Mouse (Mus musculus) myocyte (in vitro differentiated cells): Measurements from ENCODE around the gene Bmp3. TPM values are rescaled to one million over a fixed set of nuclear protein-coding genes. Genes with fewer than 3 reads are reported as not detected.

Experiments
- H3K27me3 ChIP-seq: one replicate; pipeline ENCODE4 v1.6.1; 2011; ENCODE audit not compliant: control insufficient read depth, insufficient read depth, insufficient read length
- H3K36me3 ChIP-seq: one replicate; pipeline ENCODE4 v1.6.1; 2011; ENCODE audit not compliant: control insufficient read depth, insufficient read depth
- H3K4me2 ChIP-seq: one replicate; pipeline ENCODE4 v1.6.1; 2011; ENCODE audit warnings: low read depth, control low read depth
- H3K4me3 ChIP-seq: one replicate; pipeline ENCODE4 v1.5.1; 2011; ENCODE audit warnings: mild to moderate bottlenecking, control low read depth, moderate library complexity
- H3K79me2 ChIP-seq: one replicate; pipeline ENCODE4 v1.6.1; 2011; ENCODE audit not compliant: control insufficient read depth, insufficient read depth
- H3ac ChIP-seq: one replicate; pipeline ENCODE4 v1.6.1; 2011; ENCODE audit not compliant: control insufficient read depth, insufficient read length
- CEBPB ChIP-seq: IDR thresholded peaks from 2 replicates; pipeline ENCODE4 v1.6.1; 2011; ENCODE audit warnings: mild to moderate bottlenecking, moderate library complexity; ENCODE audit not compliant: poor library complexity, insufficient read depth, severe bottlenecking
- E2F4 ChIP-seq: IDR thresholded peaks from one replicate; pipeline ENCODE4 v1.6.1; 2011; ENCODE audit warnings: mild to moderate bottlenecking, control low read depth, moderate library complexity; ENCODE audit not compliant: insufficient read depth
- MAX ChIP-seq: IDR thresholded peaks from one replicate; pipeline ENCODE4 v1.6.1; 2011; ENCODE audit warnings: low read depth, mild to moderate bottlenecking, control low read depth
- MYOD1 ChIP-seq, 3 experiments: IDR thresholded peaks; one replicate each; pipeline ENCODE4 v1.6.1; 2011; ENCODE audit warnings: control low read depth in 2 of 3, low read depth in 2 of 3, mild to moderate bottlenecking in 2 of 3, moderate library complexity in 1 of 3; ENCODE audit not compliant: insufficient read length in 2 of 3, control insufficient read depth in 1 of 3
- MYOG ChIP-seq, 3 experiments: IDR thresholded peaks; one replicate each; pipeline ENCODE4 v1.6.1; 2011; ENCODE audit warnings: control low read depth in 2 of 3, low read depth in 2 of 3, mild to moderate bottlenecking in 2 of 3; ENCODE audit not compliant: insufficient read length in 2 of 3, control insufficient read depth in 1 of 3, insufficient read depth in 1 of 3
- POLR2A ChIP-seq: IDR thresholded peaks from one replicate; pipeline ENCODE4 v1.6.1; 2011; ENCODE audit warnings: low read depth, mild to moderate bottlenecking, control low read depth, moderate library complexity; ENCODE audit not compliant: insufficient read length
- POLR2AphosphoS2 ChIP-seq: IDR thresholded peaks from one replicate; pipeline ENCODE4 v1.6.1; 2011; ENCODE audit warnings: low read depth, control low read depth; ENCODE audit not compliant: insufficient read length
- REST ChIP-seq: IDR thresholded peaks from one replicate; pipeline ENCODE4 v1.6.1; 2011; ENCODE audit warnings: mild to moderate bottlenecking, control low read depth, moderate library complexity; ENCODE audit not compliant: insufficient read depth, insufficient read length
- SRF ChIP-seq: IDR thresholded peaks from one replicate; pipeline ENCODE4 v1.6.1; 2011; ENCODE audit warnings: low read depth; ENCODE audit not compliant: control insufficient read depth, insufficient read length
- TCF12 ChIP-seq: IDR thresholded peaks from one replicate; pipeline ENCODE4 v1.6.1; 2011; ENCODE audit warnings: mild to moderate bottlenecking, control low read depth; ENCODE audit not compliant: poor library complexity, insufficient read depth, severe bottlenecking
- TCF3 ChIP-seq: IDR thresholded peaks from one replicate; pipeline ENCODE4 v1.6.1; 2011; ENCODE audit warnings: low read depth, control low read depth; ENCODE audit not compliant: insufficient read length
- USF1 ChIP-seq: IDR thresholded peaks from one replicate; pipeline ENCODE4 v1.6.1; 2011; ENCODE audit warnings: low read depth, mild to moderate bottlenecking, control low read depth, moderate library complexity
- polyA plus RNA-seq: library from polyadenylated mRNA; unstranded; fragments of >200 nt; fragmentation: generic; extraction: Trizol; gene quantifications from one replicate; pipeline ENCODE4 v1.2.1, GENCODE M21; 2012; ENCODE audit warnings: missing spikeins

Bmp3 gene
- polyA plus RNA-seq, 1 experiment, result not detected

GRCm38 (mm10) chr5:98815269-98815668, 38.9 kb upstream of the Bmp3 start:
- Histone ChIP-seq H3K79me2 (no peaks in the 10 kb centered on the region), H3K4me3 (no peak overlapping the region), H3K36me3 (no peaks in the 10 kb centered on the region), H3K4me2 (no peak overlapping the region), H3ac (no peak overlapping the region), H3K27me3 (no peaks in the 10 kb centered on the region)
- TF ChIP-seq CEBPB, result no peak
- TF ChIP-seq E2F4, result no peak
- no peak for TF ChIP-seq POLR2A
- no peak for TF ChIP-seq SRF
- no peak for TF ChIP-seq USF1
- TF ChIP-seq TCF12, result no peak

- H3K79me2 ChIP-seq, result no peaks in the 10 kb centered on the region
- TF ChIP-seq POLR2A, result no peak
- TF ChIP-seq E2F4, result no peak
- TF ChIP-seq TCF3, result no peak
- TF ChIP-seq SRF, result no peak
- no peak for TF ChIP-seq REST
- TF ChIP-seq MYOD1 (IDR thresholded peaks at IDR 0.05; ENCODE audit: control insufficient read depth in 1 of 3, insufficient read length in 2 of 3, low read depth in 2 of 3), result no peak
- TF ChIP-seq CEBPB, result no peak
- TF ChIP-seq POLR2AphosphoS2, result no peak
- no peak for TF ChIP-seq TCF12
- no peak for TF ChIP-seq USF1
- TF ChIP-seq MYOG (IDR thresholded peaks at IDR 0.05; ENCODE audit: control insufficient read depth in 1 of 3, insufficient read depth in 1 of 3, insufficient read length in 2 of 3, low read depth in 2 of 3), result no peak
- no peak for TF ChIP-seq MAX
- no peaks in the 10 kb centered on the region for H3K36me3 ChIP-seq
- H3K4me3 ChIP-seq, result no peak overlapping the region
- H3K27me3 ChIP-seq, result peaks cover under 1% of the 10 kb centered on the region
- no peak overlapping the region for H3ac ChIP-seq
- H3K4me2 ChIP-seq, result no peak overlapping the region
These were observed 20.5 kb upstream of the Bmp3 start for GRCm38 (mm10) chr5:98833760-98834159.

- peaks cover 3% of the 10 kb centered on the region for H3K27me3 ChIP-seq
- H3ac ChIP-seq, result no peak overlapping the region
- H3K4me3 ChIP-seq, result no peak overlapping the region
- no peaks in the 10 kb centered on the region for H3K79me2 ChIP-seq
- no peaks in the 10 kb centered on the region for H3K36me3 ChIP-seq
- TF ChIP-seq MYOD1 (IDR thresholded peaks at IDR 0.05; ENCODE audit: control insufficient read depth in 1 of 3, insufficient read length in 2 of 3, low read depth in 2 of 3) (no peak), E2F4 (no peak), TCF3 (no peak), POLR2A (no peak), POLR2AphosphoS2 (no peak), CEBPB (no peak), SRF (no peak), TCF12 (no peak), USF1 (no peak), REST (no peak), MAX (no peak), MYOG (IDR thresholded peaks at IDR 0.05; ENCODE audit: control insufficient read depth in 1 of 3, insufficient read depth in 1 of 3, insufficient read length in 2 of 3, low read depth in 2 of 3) (no peak)
- no peak overlapping the region for H3K4me2 ChIP-seq
These were observed 19.9 kb upstream of the Bmp3 start for GRCm38 (mm10) chr5:98834300-98834699.

DNA sequence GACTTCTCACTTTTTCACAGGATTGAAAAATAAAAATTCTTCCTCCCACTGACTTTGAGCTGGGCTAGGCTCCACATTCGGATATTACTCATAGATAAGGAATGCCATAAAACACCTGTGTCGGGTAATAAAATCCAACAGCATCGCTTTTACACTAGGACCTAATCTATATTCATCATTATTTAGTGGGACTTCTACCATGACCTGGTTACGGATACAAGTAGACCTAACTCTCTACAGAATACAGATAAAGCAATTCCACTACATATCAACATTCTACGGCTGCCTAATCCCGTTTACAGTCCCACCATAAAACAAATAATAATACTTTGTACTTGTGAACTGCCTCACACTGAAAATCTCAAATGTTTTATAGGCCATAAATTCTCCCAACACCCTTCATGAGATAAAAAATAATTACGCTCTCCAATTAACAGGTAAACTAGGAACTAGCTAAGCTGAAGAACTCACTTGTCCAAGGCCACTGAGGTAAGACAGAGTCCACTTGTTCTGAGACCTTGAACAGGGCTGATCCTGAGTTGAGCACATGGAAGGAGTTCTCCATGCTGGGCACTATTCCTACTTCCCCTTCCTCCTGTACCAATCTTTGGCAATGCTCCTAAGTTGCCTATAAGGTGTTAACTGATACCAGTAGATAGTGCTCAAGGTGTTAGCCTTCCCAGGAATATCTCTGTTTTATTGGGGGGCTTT, 11.5 kb upstream of the Bmp3 start:
- no peaks in the 10 kb centered on the region for H3K36me3 ChIP-seq
- H3K27me3 ChIP-seq, result peaks cover 8% of the 10 kb centered on the region
- no peak overlapping the region for H3ac ChIP-seq
- H3K4me2 ChIP-seq, result no peak overlapping the region
- H3K79me2 ChIP-seq, result no peaks in the 10 kb centered on the region
- no peak for TF ChIP-seq REST
- no peak for TF ChIP-seq TCF3
- no peak for TF ChIP-seq POLR2A
- TF ChIP-seq E2F4, result no peak
- TF ChIP-seq SRF, result no peak
- no peak for TF ChIP-seq MYOD1 (IDR thresholded peaks at IDR 0.05; ENCODE audit: control insufficient read depth in 1 of 3, insufficient read length in 2 of 3, low read depth in 2 of 3)
- TF ChIP-seq MYOG (IDR thresholded peaks at IDR 0.05; ENCODE audit: control insufficient read depth in 1 of 3, insufficient read depth in 1 of 3, insufficient read length in 2 of 3, low read depth in 2 of 3), result no peak
- no peak for TF ChIP-seq USF1
- no peak for TF ChIP-seq CEBPB
- TF ChIP-seq MAX, result no peak
- no peak for TF ChIP-seq TCF12
- H3K4me3 ChIP-seq, result no peak overlapping the region

DNA sequence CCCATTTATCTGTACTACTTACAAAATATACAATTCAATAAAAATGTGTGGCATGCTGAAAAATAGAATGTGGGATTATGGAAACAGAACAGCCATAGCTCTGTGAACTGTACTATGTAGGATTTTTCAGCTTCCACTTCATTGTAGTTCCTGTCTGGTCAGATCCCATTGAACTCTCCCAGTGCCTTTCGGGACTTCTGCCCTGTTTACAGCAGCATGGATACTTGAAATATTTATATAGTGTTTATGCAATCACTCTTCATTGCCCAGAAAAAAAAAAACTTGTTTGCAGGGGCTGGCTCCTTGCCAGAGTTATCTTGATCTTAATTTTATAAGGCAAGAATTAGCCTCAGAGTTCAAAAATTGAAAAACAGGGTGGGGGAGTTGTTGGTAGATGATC, 9.6 kb upstream of the Bmp3 start:
- TF ChIP-seq POLR2AphosphoS2 (no peak), E2F4 (no peak), TCF12 (no peak), POLR2A (no peak), MYOG (IDR thresholded peaks at IDR 0.05; ENCODE audit: control insufficient read depth in 1 of 3, insufficient read depth in 1 of 3, insufficient read length in 2 of 3, low read depth in 2 of 3) (no peak), CEBPB (no peak), TCF3 (no peak), USF1 (no peak), MAX (no peak), SRF (no peak), REST (no peak), MYOD1 (IDR thresholded peaks at IDR 0.05; ENCODE audit: control insufficient read depth in 1 of 3, insufficient read length in 2 of 3, low read depth in 2 of 3) (no peak)
- no peaks in the 10 kb centered on the region for H3K79me2 ChIP-seq
- peaks cover 5% of the 10 kb centered on the region for H3K27me3 ChIP-seq
- H3ac ChIP-seq, result no peak overlapping the region
- H3K36me3 ChIP-seq, result no peaks in the 10 kb centered on the region
- H3K4me3 ChIP-seq, result no peak overlapping the region
- no peak overlapping the region for H3K4me2 ChIP-seq
